Mouse (Mus musculus): ENCODE results near the gene Olfr424.

DNA sequence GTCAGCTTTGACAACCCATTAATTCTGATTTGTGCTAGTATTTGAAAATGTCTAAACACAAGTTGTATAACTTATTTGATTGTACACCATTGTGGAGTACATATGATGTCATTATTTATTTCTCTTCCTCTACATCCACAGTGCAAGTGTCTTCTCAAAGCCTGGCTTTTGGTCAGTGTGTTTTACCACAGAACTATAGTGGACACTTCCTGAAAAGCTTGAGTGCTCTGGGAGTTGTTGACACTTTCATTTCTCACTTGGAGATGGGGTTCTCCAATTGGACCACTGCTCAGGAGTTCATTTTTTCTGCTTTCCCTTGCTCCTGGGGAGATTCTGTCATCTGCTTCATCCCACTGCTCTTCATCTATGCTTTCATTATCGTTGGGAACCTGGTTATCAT is 27.2 kb downstream of the Olfr424 start:
- no peak for TF ChIP-seq CTCF (IDR thresholded peaks at IDR 0.05; ENCODE audit: extremely low read depth, insufficient read length, insufficient replicate concordance, low read depth, low read length)
- no peak for TF ChIP-seq POLR2A (IDR thresholded peaks at IDR 0.05; ENCODE audit: low read depth, low read length)

All from small intestine, adult 2 months (tissue).